Mouse (Mus musculus) small intestine, adult 2 months (tissue): ENCODE measurements at regions not wholly inside any gene's neighbourhood (a gene's known extent, or its start where the extent isn't known, plus 50 kb on each side); places are given as distances from the start of the nearest gene placed in this dataset.

Source experiments
- CTCF ChIP-seq: fragments of 200-500 bp; IDR thresholded peaks from 2 replicates; pipeline ENCODE4 v1.5.1; 2012; ENCODE audit warnings: low read depth, mild to moderate bottlenecking, control low read depth, inconsistent platforms, low read length, moderate library complexity, mixed read lengths; ENCODE audit not compliant: insufficient replicate concordance, insufficient read length; ENCODE audit errors: extremely low read depth
- POLR2A ChIP-seq: fragments of 200-500 bp; IDR thresholded peaks from 2 replicates; pipeline ENCODE4 v1.6.1; 2012; ENCODE audit warnings: low read depth, mild to moderate bottlenecking, control low read depth, inconsistent platforms, low read length, moderate library complexity

DNA sequence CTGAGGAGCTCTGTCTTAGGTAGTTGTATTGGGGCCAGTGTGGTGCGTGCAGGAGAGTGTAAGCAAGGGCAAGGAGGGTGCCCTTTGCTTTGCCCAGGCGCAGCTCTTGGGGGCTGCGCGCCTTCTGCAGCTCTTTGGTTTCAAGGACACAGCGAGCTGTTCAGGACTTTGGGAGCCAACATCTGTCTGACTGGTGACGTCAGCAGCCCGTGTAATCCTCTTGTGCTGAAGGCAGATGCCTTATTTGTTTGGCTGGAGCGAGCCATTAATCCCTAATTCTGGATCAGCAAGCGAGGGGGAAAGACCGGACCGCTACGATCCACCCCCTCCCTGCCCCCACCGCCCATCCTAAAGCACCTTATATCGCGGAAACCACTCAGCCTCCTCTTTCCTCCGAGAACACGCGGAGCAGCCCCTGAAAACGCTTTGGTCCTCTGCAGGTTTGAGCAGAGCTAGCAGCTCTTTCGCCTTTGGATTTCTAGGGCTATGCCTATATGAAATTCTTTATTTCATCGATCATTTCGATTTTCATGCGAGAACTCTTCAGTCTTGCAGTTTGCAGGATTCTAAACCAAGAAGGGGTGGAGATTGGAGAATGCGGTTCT lies 154.5 kb upstream of the Cypt12 start:
- TF ChIP-seq CTCF (no peak), POLR2A (no peak)
